Mouse (Mus musculus): ENCODE results near the gene Olfr1406.
"Not testable (repeated sequence)": the region's sequence is repeated elsewhere in the genome, so short reads cannot be mapped to it uniquely, and the experiment has no call there.

GRCm38 (mm10) chr1:173237004-173237403 is 46.6 kb upstream of the Olfr1406 start:
- not testable (repeated sequence) for TF ChIP-seq CTCF, EP300 (IDR thresholded peaks at IDR 0.05; ENCODE audit: low read depth)
